Mouse (Mus musculus) cerebellum, adult 11 months (tissue): ENCODE data around the gene Gm49395.

Experiments
- DNase-seq: peaks from one replicate; pipeline ENCODE4 v3.0.0; 2022

Gene Gm49395

GRCm38 (mm10) chr13:115096965-115097364 is 4.8 kb downstream of the Gm49395 start:
- no peak for DNase-seq

GRCm38 (mm10) chr13:115096216-115096615 is 5.5 kb downstream of the Gm49395 start:
- DNase-seq = no peak

GRCm38 (mm10) chr13:115095392-115095791 is 6.3 kb downstream of the Gm49395 start:
- no peak for DNase-seq

- DNase-seq = no peak
These were observed 10.2 kb downstream of the Gm49395 start for GRCm38 (mm10) chr13:115091511-115091910.

- DNase-seq = no peak
These were observed 10.7 kb downstream of the Gm49395 start for GRCm38 (mm10) chr13:115090977-115091445.

GRCm38 (mm10) chr13:115090069-115090976 is 11.4 kb downstream of the Gm49395 start, which contains the start of gene Pelo:
Pelo (minus strand) TSS chr13:115090186.
- peak; percentile 93 for DNase-seq

GRCm38 (mm10) chr13:115089395-115090025 is 12.2 kb downstream of the Gm49395 start:
- DNase-seq = peak; percentile 24

GRCm38 (mm10) chr13:115089020-115089394 is 12.7 kb downstream of the Gm49395 start:
- DNase-seq = no peak

- DNase-seq = no peak
These were observed 15.7 kb downstream of the Gm49395 start for GRCm38 (mm10) chr13:115085974-115086373.

GRCm38 (mm10) chr13:115082339-115082738 is 19.4 kb downstream of the Gm49395 start:
- no peak for DNase-seq

GRCm38 (mm10) chr13:115079996-115080585 is 21.6 kb downstream of the Gm49395 start:
- DNase-seq = no peak

- DNase-seq = no peak
These were observed 22.6 kb downstream of the Gm49395 start for GRCm38 (mm10) chr13:115078997-115079685.

GRCm38 (mm10) chr13:115077346-115078134 is 24.2 kb downstream of the Gm49395 start:
- DNase-seq = no peak

- DNase-seq = no peak
These were observed 29.3 kb downstream of the Gm49395 start for GRCm38 (mm10) chr13:115072386-115072785.

GRCm38 (mm10) chr13:115071431-115071830 is 30.3 kb downstream of the Gm49395 start:
- no peak for DNase-seq

- DNase-seq = no peak
These were observed 33.8 kb downstream of the Gm49395 start for GRCm38 (mm10) chr13:115067968-115068330.

- no peak for DNase-seq
These were observed 34.3 kb downstream of the Gm49395 start for GRCm38 (mm10) chr13:115067324-115067967.

GRCm38 (mm10) chr13:115057555-115057954 is 44.2 kb downstream of the Gm49395 start:
- DNase-seq = no peak

GRCm38 (mm10) chr13:115054783-115055182 is 46.9 kb downstream of the Gm49395 start:
- no peak for DNase-seq

- no peak for DNase-seq
These were observed 49.2 kb downstream of the Gm49395 start for GRCm38 (mm10) chr13:115052568-115052967.
